Mouse (Mus musculus): ENCODE data around the gene Lrsam1. TPM values are rescaled to one million over a fixed set of nuclear protein-coding genes. Genes with fewer than 3 reads are reported as not detected.

Gene Lrsam1
- polyA plus RNA-seq, 1 experiment = 32.8 TPM

GRCm38 (mm10) chr2:32960273-32960672, 1.1 kb downstream of the Lrsam1 start:
- WGBS = 92% methylated on average over 4 of the region's 4 CpGs
- no peaks in the 10 kb centered on the region for H3K27me3 ChIP-seq (ENCODE audit: control insufficient read depth, insufficient read depth, low read length)
- H3K27ac ChIP-seq (ENCODE audit: insufficient read depth, low read length) = no peak overlapping the region
- H3K4me3 ChIP-seq (replicated peaks; ENCODE audit: insufficient read depth, low read depth, low read length) = no peak overlapping the region
- H3K4me1 ChIP-seq (ENCODE audit: control insufficient read depth, insufficient read depth, low read length) = peaks cover 6% of the 10 kb centered on the region
- DNase-seq = no peak
- TF ChIP-seq POLR2A (IDR thresholded peaks at IDR 0.05; ENCODE audit: borderline replicate concordance, insufficient read depth, low read length) (no peak), CTCF (IDR thresholded peaks at IDR 0.05; ENCODE audit: borderline replicate concordance, insufficient read depth, low read depth, low read length) (no peak)

- peaks cover 6% of the 10 kb centered on the region for H3K4me1 ChIP-seq (ENCODE audit: control insufficient read depth, insufficient read depth, low read length)
- H3K27me3 ChIP-seq (ENCODE audit: control insufficient read depth, insufficient read depth, low read length) = no peaks in the 10 kb centered on the region
- DNase-seq = no peak
- WGBS = 46% methylated on average over 8 of the region's 8 CpGs
- TF ChIP-seq POLR2A (IDR thresholded peaks at IDR 0.05; ENCODE audit: borderline replicate concordance, insufficient read depth, low read length) = no peak
- TF ChIP-seq CTCF (IDR thresholded peaks at IDR 0.05; ENCODE audit: borderline replicate concordance, insufficient read depth, low read depth, low read length) = 0 out of 2 replicates have a peak, but pooled peaks have one; percentile 36
- no peak overlapping the region for H3K27ac ChIP-seq (ENCODE audit: insufficient read depth, low read length)
- H3K4me3 ChIP-seq (replicated peaks; ENCODE audit: insufficient read depth, low read depth, low read length) = no peak overlapping the region
Measured at GRCm38 (mm10) chr2:32957344-32957743, 4.1 kb downstream of the Lrsam1 start.

GRCm38 (mm10) chr2:32954581-32954980, 6.8 kb downstream of the Lrsam1 start:
- Histone ChIP-seq H3K27ac (ENCODE audit: insufficient read depth, low read length) (no peak overlapping the region), H3K4me3 (replicated peaks; ENCODE audit: insufficient read depth, low read depth, low read length) (no peak overlapping the region), H3K27me3 (ENCODE audit: control insufficient read depth, insufficient read depth, low read length) (no peaks in the 10 kb centered on the region), H3K4me1 (ENCODE audit: control insufficient read depth, insufficient read depth, low read length) (no peaks in the 10 kb centered on the region)
- no peak for DNase-seq
- 91% methylated on average over 2 of the region's 2 CpGs for WGBS
- TF ChIP-seq CTCF (IDR thresholded peaks at IDR 0.05; ENCODE audit: borderline replicate concordance, insufficient read depth, low read depth, low read length) (no peak), POLR2A (IDR thresholded peaks at IDR 0.05; ENCODE audit: borderline replicate concordance, insufficient read depth, low read length) (no peak)

GRCm38 (mm10) chr2:32947454-32947853, 14.0 kb downstream of the Lrsam1 start:
- Histone ChIP-seq H3K4me1 (ENCODE audit: control insufficient read depth, insufficient read depth, low read length) (no peaks in the 10 kb centered on the region), H3K27ac (ENCODE audit: insufficient read depth, low read length) (no peak overlapping the region), H3K4me3 (replicated peaks; ENCODE audit: insufficient read depth, low read depth, low read length) (no peak overlapping the region), H3K27me3 (ENCODE audit: control insufficient read depth, insufficient read depth, low read length) (no peaks in the 10 kb centered on the region)
- no peak for DNase-seq
- 89% methylated on average over 11 of the region's 11 CpGs for WGBS
- no peak for TF ChIP-seq POLR2A (IDR thresholded peaks at IDR 0.05; ENCODE audit: borderline replicate concordance, insufficient read depth, low read length)
- no peak for TF ChIP-seq CTCF (IDR thresholded peaks at IDR 0.05; ENCODE audit: borderline replicate concordance, insufficient read depth, low read depth, low read length)

GRCm38 (mm10) chr2:32940483-32940882, 20.9 kb downstream of the Lrsam1 start:
- Histone ChIP-seq H3K27me3 (ENCODE audit: control insufficient read depth, insufficient read depth, low read length) (no peaks in the 10 kb centered on the region), H3K27ac (ENCODE audit: insufficient read depth, low read length) (no peak overlapping the region), H3K4me1 (ENCODE audit: control insufficient read depth, insufficient read depth, low read length) (no peaks in the 10 kb centered on the region), H3K4me3 (replicated peaks; ENCODE audit: insufficient read depth, low read depth, low read length) (no peak overlapping the region)
- DNase-seq = no peak
- TF ChIP-seq CTCF (IDR thresholded peaks at IDR 0.05; ENCODE audit: borderline replicate concordance, insufficient read depth, low read depth, low read length) (no peak), POLR2A (IDR thresholded peaks at IDR 0.05; ENCODE audit: borderline replicate concordance, insufficient read depth, low read length) (no peak)
- WGBS = over 99% methylated on average over 4 of the region's 4 CpGs

GRCm38 (mm10) chr2:32939418-32939817, 22.0 kb downstream of the Lrsam1 start:
- no peaks in the 10 kb centered on the region for H3K4me1 ChIP-seq (ENCODE audit: control insufficient read depth, insufficient read depth, low read length)
- H3K27me3 ChIP-seq (ENCODE audit: control insufficient read depth, insufficient read depth, low read length) = no peaks in the 10 kb centered on the region
- H3K4me3 ChIP-seq (replicated peaks; ENCODE audit: insufficient read depth, low read depth, low read length) = no peak overlapping the region
- no peak overlapping the region for H3K27ac ChIP-seq (ENCODE audit: insufficient read depth, low read length)
- no peak for DNase-seq
- WGBS = 58% methylated on average over 5 of the region's 5 CpGs
- TF ChIP-seq CTCF (IDR thresholded peaks at IDR 0.05; ENCODE audit: borderline replicate concordance, insufficient read depth, low read depth, low read length) = peak; percentile 17; the same call in 1 of the 2 replicates
- TF ChIP-seq POLR2A (IDR thresholded peaks at IDR 0.05; ENCODE audit: borderline replicate concordance, insufficient read depth, low read length) = no peak

GRCm38 (mm10) chr2:32938741-32939140, 22.7 kb downstream of the Lrsam1 start:
- WGBS = 80% methylated on average over 5 of the region's 5 CpGs
- H3K4me3 ChIP-seq (replicated peaks; ENCODE audit: insufficient read depth, low read depth, low read length) = no peak overlapping the region
- no peak overlapping the region for H3K27ac ChIP-seq (ENCODE audit: insufficient read depth, low read length)
- H3K27me3 ChIP-seq (ENCODE audit: control insufficient read depth, insufficient read depth, low read length) = no peaks in the 10 kb centered on the region
- no peak for DNase-seq
- no peak for TF ChIP-seq POLR2A (IDR thresholded peaks at IDR 0.05; ENCODE audit: borderline replicate concordance, insufficient read depth, low read length)
- no peak for TF ChIP-seq CTCF (IDR thresholded peaks at IDR 0.05; ENCODE audit: borderline replicate concordance, insufficient read depth, low read depth, low read length)
- H3K4me1 ChIP-seq (ENCODE audit: control insufficient read depth, insufficient read depth, low read length) = no peaks in the 10 kb centered on the region

- Histone ChIP-seq H3K4me1 (ENCODE audit: control insufficient read depth, insufficient read depth, low read length) (peaks cover 7% of the 10 kb centered on the region), H3K4me3 (replicated peaks; ENCODE audit: insufficient read depth, low read depth, low read length) (no peak overlapping the region), H3K27ac (ENCODE audit: insufficient read depth, low read length) (no peak overlapping the region), H3K27me3 (ENCODE audit: control insufficient read depth, insufficient read depth, low read length) (no peaks in the 10 kb centered on the region)
- TF ChIP-seq CTCF (IDR thresholded peaks at IDR 0.05; ENCODE audit: borderline replicate concordance, insufficient read depth, low read depth, low read length) (no peak), POLR2A (IDR thresholded peaks at IDR 0.05; ENCODE audit: borderline replicate concordance, insufficient read depth, low read length) (no peak)
- 70% methylated on average over 7 of the region's 7 CpGs for WGBS
- no peak for DNase-seq
Measured at GRCm38 (mm10) chr2:32931730-32932129, 29.7 kb downstream of the Lrsam1 start.

All from cerebellum, adult 2 months (tissue).